Mouse (Mus musculus) frontal cortex, postnatal 25 days (tissue): Measurements from ENCODE around the gene Hsd17b1.

ENCODE experiments used
- DNase-seq, 2 experiments: peaks; one replicate each; pipeline ENCODE4 v3.0.0; 2022; ENCODE audit warnings: low spot score in 2 of 2

Hsd17b1 gene

GRCm38 (mm10) chr11:101127075-101127474, 48.9 kb downstream of the Hsd17b1 start:
- DNase-seq = no peak

GRCm38 (mm10) chr11:101128996-101129577, 50.9 kb downstream of the Hsd17b1 start:
- DNase-seq = no peak
